Mouse (Mus musculus): ENCODE results near the gene Nanos2. TPM values are rescaled to one million over a fixed set of nuclear protein-coding genes. Genes with fewer than 3 reads are reported as not detected.
A peak's percentile ranks its signal among the peaks of the same experiment; 100 is the strongest.

Nanos2 gene
- polyA plus RNA-seq, 2 experiments = not detected

DNA sequence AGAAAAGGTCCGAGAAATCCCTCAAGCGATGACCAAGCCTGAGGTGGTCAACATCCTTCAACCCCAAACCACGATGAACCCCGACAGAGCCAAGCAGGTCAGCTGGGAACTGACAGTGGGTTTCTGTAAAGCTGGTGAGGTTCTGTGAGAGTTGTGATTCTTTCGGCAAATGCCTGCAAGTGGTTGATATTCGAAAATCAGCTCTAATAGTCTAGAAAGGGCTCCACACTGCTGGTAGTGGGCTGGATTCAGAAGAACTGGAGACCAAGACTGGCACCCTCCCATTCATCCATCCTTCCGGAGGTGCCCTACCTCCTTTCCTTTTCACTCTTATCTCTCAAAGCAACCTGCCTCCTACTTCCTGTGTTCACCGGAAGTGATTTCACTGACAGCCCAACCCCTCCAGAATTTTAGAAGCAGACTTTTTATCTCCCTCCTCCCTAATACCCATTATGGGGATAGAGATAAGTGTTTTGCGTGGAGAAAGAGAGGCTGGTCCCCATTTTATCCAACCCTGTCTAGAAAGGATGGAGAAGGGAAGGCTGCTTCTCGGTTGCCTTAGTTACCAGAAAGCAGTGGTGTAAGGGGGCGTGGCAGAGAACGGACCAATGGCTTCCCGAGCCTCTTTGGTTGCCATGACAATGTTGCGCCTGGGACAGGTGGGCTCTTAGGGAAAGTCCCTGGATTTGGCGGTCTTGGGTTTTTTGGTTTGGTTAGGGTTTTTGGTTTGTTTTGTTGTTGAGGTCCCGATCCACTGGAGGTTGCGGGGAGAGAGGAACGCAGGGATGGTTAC is 36.5 kb upstream of the Nanos2 start:
- H3K27me3 ChIP-seq (ENCODE audit: control insufficient read depth, insufficient read depth, low read length) = no peaks in the 10 kb centered on the region
- no peak overlapping the region for H3K9ac ChIP-seq (replicated peaks)
- no peak for ATAC-seq (ENCODE audit: insufficient read depth)
- no peak overlapping the region for H3K4me2 ChIP-seq (ENCODE audit: low read depth)
- no peak overlapping the region for H3K27ac ChIP-seq
- H3K9me3 ChIP-seq (ENCODE audit: control insufficient read depth, low read length) = no peaks in the 10 kb centered on the region
- H3K4me3 ChIP-seq (ENCODE audit: insufficient read depth in 1 of 2, low read depth in 2 of 2, low read length in 2 of 2) = no peak overlapping the region
- no peaks in the 10 kb centered on the region; a peak in 2 of 4 replicates for H3K4me1 ChIP-seq (replicated peaks; ENCODE audit: control insufficient read depth in 2 of 2, insufficient read depth in 2 of 2, low read length in 1 of 2)
- TF ChIP-seq CTCF (IDR thresholded peaks at IDR 0.05; ENCODE audit: low read depth) (no peak), EP300 (IDR thresholded peaks at IDR 0.05; ENCODE audit: low read depth) (no peak)
- 10% methylated on average over 18 of the region's 18 CpGs for WGBS (ENCODE audit: insufficient replicate concordance)
- DNase-seq (ENCODE audit: low read depth in 3 of 3, low spot score in 3 of 3) = no peak
- H3K36me3 ChIP-seq (replicated peaks; ENCODE audit: control insufficient read depth, insufficient read depth, low read depth) = no peaks in the 10 kb centered on the region

DNA sequence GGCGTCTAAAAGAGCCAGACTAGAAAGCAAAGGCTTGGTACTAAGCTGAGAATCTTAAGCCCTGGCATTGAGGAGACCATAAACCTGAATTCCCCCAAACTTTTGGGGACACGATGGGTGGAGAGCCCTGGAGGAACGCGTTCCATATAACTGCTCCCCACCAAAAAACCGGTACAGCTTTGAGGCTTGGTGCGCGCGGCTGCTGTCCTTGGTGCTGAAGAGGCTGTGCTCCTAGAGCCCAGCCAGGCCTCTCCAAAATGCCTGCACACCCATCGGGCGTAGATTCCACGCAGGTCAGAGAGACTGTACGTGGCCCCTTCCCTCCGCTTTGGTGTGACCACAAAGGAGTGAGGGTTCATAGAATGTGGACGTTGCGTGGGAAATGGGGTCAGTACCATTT is 35.8 kb upstream of the Nanos2 start:
- ATAC-seq (ENCODE audit: insufficient read depth) (no peak), DNase-seq (ENCODE audit: low read depth in 3 of 3, low spot score in 3 of 3) (peak in 2 of 3 experiments; percentile 17 to 18)
- no peak overlapping the region for H3K9ac ChIP-seq (replicated peaks)
- H3K9me3 ChIP-seq (ENCODE audit: control insufficient read depth, low read length) = no peaks in the 10 kb centered on the region
- TF ChIP-seq EP300 (IDR thresholded peaks at IDR 0.05; ENCODE audit: low read depth) (no peak), CTCF (IDR thresholded peaks at IDR 0.05; ENCODE audit: low read depth) (no peak)
- no peaks in the 10 kb centered on the region; a peak in 2 of 4 replicates for H3K4me1 ChIP-seq (replicated peaks; ENCODE audit: control insufficient read depth in 2 of 2, insufficient read depth in 2 of 2, low read length in 1 of 2)
- H3K27ac ChIP-seq = no peak overlapping the region
- H3K36me3 ChIP-seq (replicated peaks; ENCODE audit: control insufficient read depth, insufficient read depth, low read depth) = no peaks in the 10 kb centered on the region
- H3K4me2 ChIP-seq (ENCODE audit: low read depth) = no peak overlapping the region
- H3K27me3 ChIP-seq (ENCODE audit: control insufficient read depth, insufficient read depth, low read length) = peaks cover under 1% of the 10 kb centered on the region
- no peak overlapping the region for H3K4me3 ChIP-seq (ENCODE audit: insufficient read depth in 1 of 2, low read depth in 2 of 2, low read length in 2 of 2)
- 11% methylated on average over 15 of the region's 15 CpGs for WGBS (ENCODE audit: insufficient replicate concordance)

DNA sequence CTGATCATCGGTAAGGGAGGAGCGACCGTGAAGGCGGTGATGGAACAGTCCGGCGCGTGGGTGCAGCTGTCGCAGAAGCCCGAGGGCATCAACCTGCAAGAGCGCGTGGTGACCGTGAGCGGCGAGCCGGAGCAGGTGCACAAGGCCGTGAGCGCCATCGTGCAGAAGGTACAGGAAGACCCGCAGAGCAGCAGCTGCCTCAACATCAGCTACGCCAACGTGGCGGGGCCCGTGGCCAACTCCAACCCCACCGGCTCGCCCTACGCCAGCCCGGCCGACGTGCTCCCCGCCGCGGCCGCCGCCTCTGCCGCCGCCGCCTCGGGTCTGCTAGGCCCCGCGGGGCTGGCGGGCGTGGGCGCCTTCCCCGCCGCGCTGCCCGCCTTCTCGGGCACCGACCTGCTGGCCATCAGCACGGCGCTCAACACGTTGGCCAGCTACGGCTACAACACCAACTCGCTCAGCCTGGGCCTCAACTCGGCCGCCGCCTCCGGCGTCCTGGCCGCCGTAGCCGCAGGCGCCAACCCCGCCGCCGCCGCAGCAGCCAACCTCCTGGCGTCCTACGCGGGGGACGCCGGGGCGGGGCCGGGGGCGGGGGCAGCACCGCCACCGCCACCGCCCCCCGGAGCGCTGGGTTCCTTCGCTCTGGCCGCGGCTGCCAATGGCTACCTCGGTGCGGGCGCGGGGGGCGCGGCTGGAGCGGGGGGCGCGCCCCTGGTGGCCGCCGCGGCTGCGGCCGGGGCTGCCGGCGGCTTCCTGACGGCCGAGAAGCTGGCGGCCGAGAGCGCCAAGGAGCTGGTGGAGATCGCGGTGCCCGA is 29.4 kb upstream of the Nanos2 start:
- H3K27ac ChIP-seq = no peak overlapping the region
- H3K4me2 ChIP-seq (ENCODE audit: low read depth) = peak overlapping the region; percentile 57
- no peaks in the 10 kb centered on the region for H3K36me3 ChIP-seq (replicated peaks; ENCODE audit: control insufficient read depth, insufficient read depth, low read depth)
- no peak for TF ChIP-seq EP300 (IDR thresholded peaks at IDR 0.05; ENCODE audit: low read depth)
- TF ChIP-seq CTCF (IDR thresholded peaks at IDR 0.05; ENCODE audit: low read depth) = no peak
- ATAC-seq (ENCODE audit: insufficient read depth) (peak; percentile 65), DNase-seq (ENCODE audit: low read depth in 3 of 3, low spot score in 3 of 3) (no peak)
- peak overlapping the region; percentile 46 to 50 for H3K4me3 ChIP-seq (ENCODE audit: insufficient read depth in 1 of 2, low read depth in 2 of 2, low read length in 2 of 2)
- H3K4me1 ChIP-seq (replicated peaks; ENCODE audit: control insufficient read depth in 2 of 2, insufficient read depth in 2 of 2, low read length in 1 of 2) = 0 out of 4 replicates have a peak, but pooled peaks cover 0 to 1% of the 10 kb centered on the region in 2 experiments
- no peak overlapping the region for H3K9ac ChIP-seq (replicated peaks)
- WGBS (ENCODE audit: insufficient replicate concordance) = 1% methylated on average over 91 of the region's 107 CpGs
- H3K27me3 ChIP-seq (ENCODE audit: control insufficient read depth, insufficient read depth, low read length) = peaks cover 59% of the 10 kb centered on the region
- no peaks in the 10 kb centered on the region for H3K9me3 ChIP-seq (ENCODE audit: control insufficient read depth, low read length)

DNA sequence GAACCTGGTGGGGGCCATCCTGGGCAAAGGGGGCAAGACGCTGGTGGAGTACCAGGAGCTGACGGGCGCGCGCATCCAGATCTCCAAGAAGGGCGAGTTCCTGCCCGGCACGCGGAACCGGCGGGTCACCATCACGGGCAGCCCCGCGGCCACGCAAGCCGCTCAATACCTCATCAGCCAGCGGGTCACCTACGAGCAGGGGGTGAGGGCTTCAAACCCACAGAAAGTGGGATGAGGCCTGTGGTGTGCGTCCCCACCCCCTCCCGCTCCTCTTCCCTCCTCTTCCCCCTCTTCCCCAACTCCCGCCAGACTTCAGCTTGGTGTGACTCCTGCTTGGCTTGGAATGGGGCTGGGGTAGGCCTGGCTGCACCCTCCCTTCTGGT is 28.8 kb upstream of the Nanos2 start:
- Histone ChIP-seq H3K36me3 (replicated peaks; ENCODE audit: control insufficient read depth, insufficient read depth, low read depth) (no peaks in the 10 kb centered on the region), H3K27me3 (ENCODE audit: control insufficient read depth, insufficient read depth, low read length) (peaks cover 65% of the 10 kb centered on the region), H3K9ac (replicated peaks) (no peak overlapping the region), H3K27ac (no peak overlapping the region), H3K4me1 (replicated peaks; ENCODE audit: control insufficient read depth in 2 of 2, insufficient read depth in 2 of 2, low read length in 1 of 2) (0 out of 4 replicates have a peak, but pooled peaks cover 0 to 1% of the 10 kb centered on the region in 2 experiments), H3K4me3 (ENCODE audit: insufficient read depth in 1 of 2, low read depth in 2 of 2, low read length in 2 of 2) (peak overlapping the region; percentile 4 to 46), H3K4me2 (ENCODE audit: low read depth) (peak overlapping the region; percentile 57), H3K9me3 (ENCODE audit: control insufficient read depth, low read length) (no peaks in the 10 kb centered on the region)
- TF ChIP-seq CTCF (IDR thresholded peaks at IDR 0.05; ENCODE audit: low read depth) = no peak
- no peak for TF ChIP-seq EP300 (IDR thresholded peaks at IDR 0.05; ENCODE audit: low read depth)
- DNase-seq (ENCODE audit: low read depth in 3 of 3, low spot score in 3 of 3) (no peak), ATAC-seq (ENCODE audit: insufficient read depth) (no peak)
- WGBS (ENCODE audit: insufficient replicate concordance) = under 1% methylated on average over 19 of the region's 21 CpGs

DNA sequence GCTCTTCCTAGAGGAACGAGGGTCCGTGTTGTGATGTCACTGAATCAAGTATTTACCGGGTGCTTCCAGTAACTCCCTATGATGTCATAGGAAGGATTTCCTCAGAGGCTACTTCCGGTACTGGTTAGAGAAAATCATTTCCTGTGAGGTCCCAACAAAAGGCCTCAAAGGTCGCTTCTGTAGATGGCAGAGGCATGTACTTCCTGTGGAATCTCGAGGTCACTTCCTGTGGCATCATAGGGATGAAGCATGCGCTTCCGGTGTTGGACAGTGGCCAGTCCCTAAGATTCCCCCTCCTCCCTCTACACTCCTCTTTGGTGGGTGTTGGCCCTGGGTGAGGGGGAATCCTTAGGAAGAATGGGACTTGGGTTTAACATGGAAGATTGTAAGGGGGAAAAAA is 27.8 kb upstream of the Nanos2 start:
- peaks cover 74% of the 10 kb centered on the region for H3K27me3 ChIP-seq (ENCODE audit: control insufficient read depth, insufficient read depth, low read length)

More for the DNA sequence above, 27.8 kb upstream of the Nanos2 start:
- 0 out of 4 replicates have a peak, but pooled peaks cover 0 to 1% of the 10 kb centered on the region in 2 experiments for H3K4me1 ChIP-seq (replicated peaks; ENCODE audit: control insufficient read depth in 2 of 2, insufficient read depth in 2 of 2, low read length in 1 of 2)
- no peak overlapping the region for H3K9ac ChIP-seq (replicated peaks)
- H3K36me3 ChIP-seq (replicated peaks; ENCODE audit: control insufficient read depth, insufficient read depth, low read depth) = no peaks in the 10 kb centered on the region
- H3K9me3 ChIP-seq (ENCODE audit: control insufficient read depth, low read length) = no peaks in the 10 kb centered on the region
- H3K4me3 ChIP-seq (ENCODE audit: insufficient read depth in 1 of 2, low read depth in 2 of 2, low read length in 2 of 2) = no peak overlapping the region
- no peak overlapping the region for H3K4me2 ChIP-seq (ENCODE audit: low read depth)
- no peak for DNase-seq (ENCODE audit: low read depth in 3 of 3, low spot score in 3 of 3)
- WGBS (ENCODE audit: insufficient replicate concordance) = 15% methylated on average over 8 of the region's 8 CpGs
- H3K27ac ChIP-seq = no peak overlapping the region
- ATAC-seq (ENCODE audit: insufficient read depth) = no peak
- TF ChIP-seq EP300 (IDR thresholded peaks at IDR 0.05; ENCODE audit: low read depth) (no peak), CTCF (IDR thresholded peaks at IDR 0.05; ENCODE audit: low read depth) (no peak)
